Mouse (Mus musculus) layer of hippocampus, adult 8-10 months (tissue): ENCODE data around the gene Mdga1. TPM values are rescaled to one million over a fixed set of nuclear protein-coding genes. Genes with fewer than 3 reads are reported as not detected.
"Not testable (repeated sequence)": the region's sequence is repeated elsewhere in the genome, so short reads cannot be mapped to it uniquely, and the experiment has no call there.

ENCODE experiments used
- DNase-seq, 2 experiments: peaks; one replicate each; pipeline ENCODE4 v3.0.0; 2022; ENCODE audit warnings: low spot score in 2 of 2
- total RNA-seq, 4 experiments: library from RNA; stranded (reverse); gene quantifications; 2 replicates each; pipeline ENCODE4 v1.2.4; 2022

Mdga1 gene
- total RNA-seq, 4 experiments from 2014 or later: 51.9 to 62.7 (median 57.1) TPM

DNA sequence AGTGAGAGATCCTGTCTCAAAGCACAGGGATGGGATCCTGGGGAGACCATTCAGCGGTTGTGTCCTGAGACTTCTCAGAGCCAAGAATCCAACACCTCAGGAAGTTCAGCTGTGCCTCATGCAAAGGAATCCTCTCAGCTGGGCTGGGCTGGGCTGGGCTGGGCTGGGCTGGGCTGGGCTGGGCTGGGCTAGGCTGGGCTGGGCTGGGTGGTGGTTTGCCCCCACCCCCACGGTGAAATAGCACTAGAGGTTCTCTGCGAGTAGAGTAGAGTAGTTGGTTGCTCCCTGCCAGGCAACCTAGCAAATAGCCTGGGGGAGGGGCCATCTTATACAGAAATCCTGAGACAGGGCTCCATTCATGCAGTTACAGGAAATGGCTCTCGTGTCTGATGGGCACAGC, 156.6 kb downstream of the Mdga1 start:
- DNase-seq: no peak

DNA sequence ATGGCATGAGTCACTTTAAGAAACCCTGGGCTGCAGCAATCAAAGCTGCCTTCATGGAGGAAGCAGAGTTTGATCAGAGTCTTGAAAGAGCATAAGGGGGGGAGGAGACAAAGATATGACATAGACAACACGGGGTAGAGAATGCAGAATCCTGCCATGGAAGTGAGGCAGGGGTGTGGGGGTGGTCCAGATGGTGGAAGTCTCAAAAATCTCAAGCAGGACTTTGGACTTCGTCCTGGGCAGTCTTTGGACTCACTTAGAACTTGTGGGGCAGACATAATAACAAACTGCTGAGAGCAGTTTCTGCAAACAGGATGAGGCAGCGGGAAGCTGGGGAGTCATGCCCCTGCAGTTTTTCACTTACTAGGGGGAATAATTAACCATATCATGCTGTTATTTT, 166.3 kb downstream of the Mdga1 start:
- no peak for DNase-seq

DNA sequence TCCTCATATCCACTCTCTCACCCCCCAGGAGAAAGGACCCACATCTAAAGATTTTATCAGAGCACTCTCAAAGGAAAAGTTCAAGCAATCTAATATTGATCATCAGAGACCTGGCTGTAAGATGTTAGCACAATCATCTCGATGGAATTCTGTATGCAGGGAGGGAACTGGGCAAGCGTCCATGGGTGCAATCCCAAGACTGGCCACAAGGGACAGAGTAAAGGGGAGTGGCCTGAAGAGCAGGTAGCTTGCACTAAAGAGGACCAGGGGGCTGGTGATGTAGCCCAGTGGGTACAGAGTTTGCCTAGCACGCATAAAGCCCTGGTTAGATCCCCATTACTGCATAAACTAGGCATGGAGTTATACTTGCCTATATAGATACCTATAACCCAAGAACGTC, 168.5 kb downstream of the Mdga1 start:
- DNase-seq: peak in 1 of 2 experiments; percentile 57

DNA sequence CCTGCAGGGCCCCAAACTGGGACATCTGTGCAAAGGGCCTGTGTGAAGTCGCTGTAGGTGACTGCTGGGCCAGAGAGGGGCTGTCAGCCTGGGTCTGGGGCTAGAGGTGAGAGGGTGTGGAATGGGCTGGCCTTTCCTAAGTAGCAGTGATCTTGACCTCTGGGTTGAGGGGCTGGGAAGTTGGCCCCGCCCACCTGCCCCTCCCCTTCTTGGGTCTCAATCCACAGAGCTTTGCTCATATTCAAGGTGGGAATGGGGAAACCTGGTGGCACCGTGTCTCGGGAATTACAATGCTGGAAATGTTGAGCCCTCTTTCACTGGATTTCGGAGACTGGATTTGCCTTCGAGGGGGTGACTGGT, 169.8 kb downstream of the Mdga1 start:
- no peak for DNase-seq

DNA sequence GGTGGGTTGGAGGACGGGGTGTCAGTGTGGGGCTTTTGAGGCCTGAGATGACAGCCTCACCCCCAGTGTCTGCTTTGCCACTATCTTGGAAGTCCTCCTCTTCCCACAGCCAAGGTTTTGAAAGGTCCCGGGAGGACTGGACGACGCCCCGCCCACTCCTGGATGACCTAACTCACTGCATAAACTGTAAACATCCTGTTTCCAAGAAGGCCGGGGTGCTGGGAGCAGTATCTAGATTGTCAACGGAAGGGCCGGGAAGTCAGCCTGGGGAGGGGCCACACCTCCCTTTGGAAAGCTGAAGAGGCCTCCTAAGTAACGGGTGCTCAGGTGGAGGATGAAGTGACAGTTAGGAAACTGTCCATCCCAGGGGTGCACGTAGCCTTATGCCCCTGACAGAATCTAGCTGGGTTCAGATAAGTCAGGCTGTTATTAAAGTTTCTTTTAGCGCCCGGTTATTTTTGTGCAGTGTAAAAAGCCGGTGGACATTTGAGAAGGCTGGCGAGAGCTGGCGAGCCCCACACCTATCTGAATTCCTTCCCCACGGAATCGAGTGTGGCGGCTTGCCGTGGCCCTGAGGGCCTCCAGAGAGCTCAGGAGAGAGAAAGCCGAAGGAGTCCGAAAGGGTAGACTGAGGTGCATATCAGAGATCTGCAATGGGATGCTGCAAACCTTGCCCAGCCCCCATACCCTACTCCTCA, 170.3 kb downstream of the Mdga1 start:
- DNase-seq: no peak

DNA sequence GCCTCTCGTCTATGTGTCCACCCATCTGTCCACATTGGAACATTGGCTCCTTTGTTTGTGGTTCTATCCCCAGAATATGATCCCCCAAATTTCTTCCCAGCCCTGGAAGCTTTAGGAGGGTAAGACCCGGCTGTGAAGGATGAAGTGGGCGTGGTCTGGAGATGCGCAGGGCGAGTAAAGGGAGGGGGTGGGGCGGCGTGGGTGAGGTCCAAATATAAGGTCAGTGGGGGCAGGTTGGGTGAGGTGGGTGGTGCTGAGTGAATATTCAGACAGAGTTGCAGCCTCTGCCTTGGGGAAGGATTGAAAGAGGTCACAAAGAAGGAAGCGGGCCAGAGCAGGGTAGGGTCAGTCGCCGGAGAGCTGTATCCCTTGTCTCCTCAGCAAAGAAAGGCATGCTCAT, 171.7 kb downstream of the Mdga1 start:
- no peak for DNase-seq

DNA sequence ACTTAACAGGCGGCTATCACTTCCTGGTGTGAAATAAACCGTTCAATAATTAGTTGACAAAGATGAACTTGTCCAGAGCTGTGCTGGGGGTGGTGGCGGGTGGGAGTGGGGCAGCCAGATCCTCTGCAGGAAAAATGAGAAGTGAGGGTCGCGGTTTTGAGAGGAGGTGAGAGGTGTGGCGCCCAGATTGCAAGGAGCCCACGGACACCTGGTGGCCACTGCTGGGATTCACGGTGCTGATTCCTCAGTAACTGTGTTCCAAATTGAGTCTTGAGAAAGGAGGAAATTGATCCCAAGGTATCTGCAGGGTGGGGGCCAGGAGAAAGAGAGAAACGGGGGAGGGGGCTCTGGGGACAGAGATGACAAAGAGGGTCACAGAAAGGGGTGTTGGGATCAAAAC, 173.1 kb downstream of the Mdga1 start:
- DNase-seq: no peak

DNA sequence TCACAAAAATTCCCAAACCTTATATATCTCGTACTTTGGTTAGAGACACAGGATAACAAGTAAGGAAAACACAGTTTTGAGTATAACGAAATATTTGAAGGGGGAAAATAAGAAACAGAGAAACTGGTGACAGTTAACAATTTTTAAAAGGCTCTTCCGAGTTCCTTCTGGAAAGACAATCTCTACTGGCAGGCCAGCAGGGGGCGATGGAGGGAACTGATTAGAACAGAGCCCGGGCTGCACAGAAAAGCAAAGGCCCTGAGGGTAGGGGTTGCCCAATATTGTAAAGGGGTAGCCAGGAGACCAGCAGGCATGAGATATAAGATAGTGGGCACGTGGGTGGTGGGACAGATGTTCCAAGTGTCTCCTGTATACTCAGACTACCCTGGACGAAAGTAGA, 173.8 kb downstream of the Mdga1 start:
- peak; percentile 34 to 58 for DNase-seq

DNA sequence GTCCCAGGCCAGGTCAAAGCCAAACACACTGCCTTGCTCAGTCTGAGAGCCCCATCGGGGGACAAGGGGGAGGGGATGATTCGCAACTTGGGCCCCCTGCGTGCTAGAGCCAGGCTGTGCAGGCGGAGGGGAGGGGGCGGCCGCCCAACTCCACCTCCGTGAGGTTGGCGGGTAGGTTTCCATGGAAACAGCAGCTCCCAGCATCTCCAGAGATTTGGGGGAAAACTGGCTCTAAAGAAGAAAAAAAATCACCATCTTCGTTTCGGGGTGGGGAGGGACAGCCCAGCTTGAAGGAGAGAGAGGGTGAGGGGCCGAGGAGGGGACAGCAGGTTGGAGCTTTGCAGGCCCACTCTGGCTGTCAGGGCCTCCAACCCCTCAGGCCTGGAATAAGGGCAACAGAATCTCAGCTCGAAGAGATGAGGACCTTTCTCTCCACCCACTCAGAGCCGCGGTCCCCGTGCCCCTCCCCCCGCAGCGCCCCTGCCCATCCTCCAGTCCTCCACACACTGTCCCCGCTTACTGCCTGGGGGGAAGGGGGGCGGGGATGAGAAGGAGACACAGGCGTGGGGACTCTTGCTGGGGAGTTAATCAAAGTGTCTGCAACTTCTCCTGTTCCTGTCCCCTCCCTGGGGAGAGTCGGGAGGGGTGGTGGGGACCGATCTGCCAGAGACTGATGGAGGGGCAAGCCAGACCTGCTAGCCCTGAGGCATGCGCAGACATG, 174.7 kb downstream of the Mdga1 start:
- DNase-seq: peak in 1 of 2 experiments; percentile 42

DNA sequence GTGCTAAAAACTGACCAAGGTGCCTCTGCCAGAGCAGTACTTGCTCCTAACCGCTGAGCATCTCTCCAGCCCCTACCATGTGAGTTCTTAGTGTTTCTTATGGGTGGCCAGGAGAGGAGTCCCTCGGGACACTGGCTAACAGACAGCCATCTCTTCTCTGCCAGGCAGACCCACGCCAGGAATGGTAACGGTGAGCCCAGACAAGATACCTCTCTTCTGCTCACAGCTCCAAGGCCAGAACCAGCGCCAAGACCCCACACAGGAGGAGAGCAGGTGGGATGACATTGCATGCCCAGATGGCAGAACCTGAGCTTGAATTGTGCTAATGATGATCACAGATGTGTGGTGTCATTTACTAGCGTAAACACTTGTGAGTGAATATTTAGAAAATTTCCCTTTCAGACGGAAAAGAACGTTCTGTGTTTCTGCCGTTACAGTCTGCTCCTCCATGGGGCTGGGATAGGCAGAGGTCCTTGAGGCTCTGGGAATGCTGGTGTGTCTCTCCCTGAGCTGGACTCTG, 178.3 kb downstream of the Mdga1 start:
- DNase-seq: peak; percentile 15 to 37

DNA sequence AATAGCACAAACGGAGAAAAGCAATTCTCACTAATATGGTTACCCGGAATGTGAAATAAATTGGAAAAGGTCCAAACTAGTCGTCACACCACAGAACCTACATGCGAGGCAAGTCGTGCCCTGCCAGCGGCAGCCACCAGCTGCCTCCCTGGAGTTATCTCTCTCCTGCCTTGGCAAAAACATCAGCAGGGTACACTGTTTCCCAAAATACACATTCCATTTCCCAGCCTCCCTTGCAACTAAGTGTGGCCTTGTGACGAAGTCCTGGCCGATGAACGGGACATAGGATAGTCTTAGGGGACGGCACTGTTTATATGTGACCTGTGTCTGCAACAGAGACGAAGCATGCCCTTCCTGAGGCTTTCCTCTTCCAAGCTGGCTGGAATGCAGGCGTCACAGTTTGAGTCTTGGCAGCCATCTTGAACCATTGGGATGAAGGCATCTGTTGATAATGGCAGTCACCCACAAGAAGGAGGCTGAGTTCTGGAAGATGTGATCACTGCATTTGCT, 179.6 kb downstream of the Mdga1 start:
- no peak for DNase-seq

DNA sequence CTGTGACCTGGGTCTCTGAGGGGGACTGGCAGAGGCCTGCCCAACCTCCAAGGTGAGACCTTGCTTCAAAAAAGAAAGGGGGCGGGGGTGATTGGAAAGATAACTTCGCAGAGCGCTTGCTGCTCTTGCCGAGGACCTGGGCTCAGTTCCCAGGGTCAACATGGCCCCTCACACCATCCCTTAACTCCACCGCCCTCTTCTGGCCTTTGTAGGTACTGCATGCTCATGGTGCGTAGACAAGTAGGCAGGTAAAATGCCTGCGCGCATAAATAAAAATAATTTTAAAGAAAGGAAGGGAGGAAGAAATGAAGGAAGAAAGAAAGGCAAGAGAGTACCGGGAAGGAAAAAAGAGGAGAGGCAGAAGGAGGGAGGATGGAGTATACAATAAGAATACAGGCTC, 180.2 kb downstream of the Mdga1 start:
- no peak for DNase-seq

DNA sequence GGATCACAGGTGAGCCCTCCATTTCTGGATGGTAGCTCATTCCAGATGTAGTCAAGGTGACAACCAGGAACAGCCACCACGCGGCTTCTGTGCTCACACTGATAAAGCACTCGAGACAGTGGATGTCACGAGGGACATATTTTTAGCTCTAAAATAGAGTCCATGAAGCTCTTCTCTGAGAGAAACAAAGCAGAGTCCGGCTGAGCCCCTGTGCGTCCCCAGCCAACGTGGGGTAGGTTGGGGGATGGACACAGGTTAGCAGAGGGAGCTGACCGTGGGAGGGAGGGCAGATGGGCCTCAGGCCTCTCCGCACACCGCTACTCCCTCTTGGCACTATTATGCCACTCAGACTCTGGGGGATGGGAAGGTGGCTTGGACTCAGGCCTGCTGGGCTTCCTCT, 181.3 kb downstream of the Mdga1 start:
- DNase-seq: no peak

DNA sequence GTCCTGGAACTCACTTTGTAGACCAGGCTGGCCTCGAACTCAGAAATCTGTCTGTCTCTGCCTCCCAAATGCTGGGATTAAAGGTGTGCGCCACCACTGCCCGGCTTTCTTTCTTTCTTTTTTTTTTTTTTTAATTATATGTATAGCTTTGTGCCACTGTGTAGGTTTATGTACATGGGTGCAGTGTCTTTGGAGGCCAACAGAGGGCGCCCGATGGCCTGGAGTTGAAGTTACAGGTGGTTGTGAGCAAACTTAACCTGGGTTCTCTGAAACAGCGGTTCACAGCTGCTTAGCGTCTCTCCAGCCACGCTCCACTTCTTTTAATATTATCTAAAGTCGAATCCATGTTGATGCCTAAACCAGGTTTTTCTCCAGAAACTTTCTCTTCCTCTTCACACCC, 185.1 kb downstream of the Mdga1 start:
- no peak for DNase-seq

DNA sequence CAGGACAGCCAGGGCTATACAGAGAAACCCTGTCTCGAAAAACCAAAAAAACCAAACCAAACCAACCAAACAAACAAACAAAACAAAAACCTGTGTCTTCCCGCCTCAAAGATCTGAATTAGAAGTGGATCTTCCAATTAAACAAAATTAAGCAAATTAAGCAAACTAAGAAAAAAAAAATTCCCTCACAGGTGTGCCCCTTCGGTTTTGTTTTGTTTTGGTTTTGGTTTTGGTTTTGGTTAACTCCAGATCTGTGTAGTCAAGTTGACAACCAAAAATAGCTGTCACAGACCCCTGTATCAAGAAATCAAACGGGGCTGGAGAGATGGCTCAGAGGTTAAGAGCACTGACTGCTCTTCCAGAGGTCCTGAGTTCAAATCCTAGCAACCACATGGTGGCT, 188.4 kb downstream of the Mdga1 start:
- DNase-seq: not testable (repeated sequence)

DNA sequence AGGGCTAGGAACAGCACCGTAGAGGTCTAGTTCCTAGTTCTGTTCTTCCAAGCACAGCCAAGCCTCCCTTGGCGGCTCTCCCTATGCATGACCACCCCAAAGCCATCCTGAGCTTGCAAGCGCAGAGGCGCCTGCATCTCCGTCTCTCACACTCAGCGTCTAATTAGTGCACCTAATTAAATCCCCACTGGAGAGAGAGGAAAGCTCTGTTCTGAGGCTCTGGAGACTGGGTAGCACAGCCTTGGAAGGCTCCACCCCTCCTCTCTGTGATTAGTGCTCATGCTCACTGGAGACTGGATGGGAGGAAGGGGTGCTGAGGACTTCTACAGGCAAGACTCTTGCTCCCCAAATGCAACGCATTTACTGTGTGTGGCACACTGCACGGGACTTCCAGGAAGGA, 191.9 kb downstream of the Mdga1 start:
- DNase-seq: no peak

Other genes starting within 250 kb of the Mdga1 start
- gene Zfand3, start 34.6 kb upstream of the Mdga1 start, total RNA-seq: 100 to 1,000 TPM; 100 to 122 (median 109) TPM